In genomic region chr13:48706385-48706951, GRCm38 (mm10) we compare ENCODE assay signal across 8 mouse cellular contexts. TPM values are rescaled to one million over a fixed set of nuclear protein-coding genes. Genes with fewer than 3 reads are reported as not detected.
DNase-seq lines count a peak whose midpoint lies in the region; ATAC-seq lines count a peak whose summit lies in the region.

No protein-coding gene starts in this region.

- peak overlapping the region; percentile 23; the same call in 1 of the 2 replicates for H3K9ac ChIP-seq in kidney, embryonic 15.5 days
- H3K9ac ChIP-seq in intestine, embryonic 16.5 days (ENCODE audit: low read depth, low read length): peak overlapping the region; percentile 45; the same call in 1 of the 2 replicates
- peak overlapping the region; percentile 41 for H3K9ac ChIP-seq in neural tube, embryonic 14.5 days (replicated peaks; ENCODE audit: low read depth, low read length)

- no peaks in the 10 kb centered on the region for H3K9me3 ChIP-seq in kidney, embryonic 15.5 days (replicated peaks)
- H3K9me3 ChIP-seq in embryonic facial prominence, embryonic 10.5 days: no peaks in the 10 kb centered on the region
- H3K9me3 ChIP-seq in intestine, embryonic 16.5 days (ENCODE audit: control insufficient read depth, low read length): no peaks in the 10 kb centered on the region
- H3K9me3 ChIP-seq in neural tube, embryonic 14.5 days (ENCODE audit: control insufficient read depth, low read length): no peaks in the 10 kb centered on the region

- ATAC-seq in kidney, embryonic 15.5 days (replicated peaks; ENCODE audit: low FRiP score): peak; percentile 73; the same call in 1 of the 2 replicates
- peak; percentile 66 for ATAC-seq in intestine, embryonic 16.5 days
- ATAC-seq in neural tube, embryonic 14.5 days (ENCODE audit: low read depth): peak; percentile 68

- DNase-seq in kidney, postnatal 25 days: no peak
- DNase-seq in embryonic facial prominence, embryonic 10.5 days (ENCODE audit: low spot score): peak; percentile 80
- DNase-seq in left cerebral cortex, adult 9 months (ENCODE audit: low spot score in 2 of 2): no peak
- no peak for DNase-seq in adrenal gland, adult 2 months
- no peak for DNase-seq in adrenal gland, postnatal 36 days

- 3% methylated on average over 21 of the region's 21 CpGs for WGBS in kidney, embryonic 15.5 days
- 1% methylated on average over 21 of the region's 21 CpGs for WGBS in embryonic facial prominence, embryonic 10.5 days
- 3% methylated on average over 20 of the region's 21 CpGs for WGBS in intestine, embryonic 16.5 days
- 2% methylated on average over 21 of the region's 21 CpGs for WGBS in neural tube, embryonic 14.5 days

- peaks cover 11% of the 10 kb centered on the region for H3K4me1 ChIP-seq in kidney, embryonic 15.5 days
- peaks cover 43% of the 10 kb centered on the region for H3K4me1 ChIP-seq in embryonic facial prominence, embryonic 10.5 days
- no peaks in the 10 kb centered on the region for H3K4me1 ChIP-seq in intestine, embryonic 16.5 days (ENCODE audit: control insufficient read depth, insufficient read depth, low read length)
- H3K4me1 ChIP-seq in neural tube, embryonic 14.5 days (ENCODE audit: control insufficient read depth, insufficient read depth, low read length): peaks cover 2% of the 10 kb centered on the region; the same call in 1 of the 2 replicates

- H3K4me3 ChIP-seq in kidney, embryonic 15.5 days (replicated peaks): peak overlapping the region; percentile 50
- H3K4me3 ChIP-seq in embryonic facial prominence, embryonic 10.5 days: peak overlapping the region; percentile 56
- H3K4me3 ChIP-seq in intestine, embryonic 16.5 days (ENCODE audit: low read length): peak overlapping the region; percentile 47
- peak overlapping the region; percentile 24 for H3K4me3 ChIP-seq in neural tube, embryonic 14.5 days (ENCODE audit: low read depth, low read length)

- H3K36me3 ChIP-seq in kidney, embryonic 15.5 days: no peaks in the 10 kb centered on the region
- no peaks in the 10 kb centered on the region for H3K36me3 ChIP-seq in embryonic facial prominence, embryonic 10.5 days (replicated peaks)
- H3K36me3 ChIP-seq in intestine, embryonic 16.5 days (ENCODE audit: control insufficient read depth, insufficient read depth, low read length): no peaks in the 10 kb centered on the region
- H3K36me3 ChIP-seq in neural tube, embryonic 14.5 days (ENCODE audit: control insufficient read depth, insufficient read depth, low read length): no peaks in the 10 kb centered on the region

- no peak overlapping the region for H3K27ac ChIP-seq in kidney, embryonic 15.5 days
- H3K27ac ChIP-seq in embryonic facial prominence, embryonic 10.5 days (replicated peaks): peak overlapping the region; percentile 79
- no peak overlapping the region for H3K27ac ChIP-seq in intestine, embryonic 16.5 days (ENCODE audit: low read length)
- H3K27ac ChIP-seq in neural tube, embryonic 14.5 days (ENCODE audit: low read depth, low read length): no peak overlapping the region

- H3K27me3 ChIP-seq in kidney, embryonic 15.5 days: peaks cover 22% of the 10 kb centered on the region
- H3K27me3 ChIP-seq in embryonic facial prominence, embryonic 10.5 days (replicated peaks; ENCODE audit: low read depth, poor library complexity, severe bottlenecking): peaks cover 50% of the 10 kb centered on the region
- H3K27me3 ChIP-seq in intestine, embryonic 16.5 days (replicated peaks; ENCODE audit: control insufficient read depth, insufficient read depth, low read length): no peaks in the 10 kb centered on the region
- no peaks in the 10 kb centered on the region for H3K27me3 ChIP-seq in neural tube, embryonic 14.5 days (ENCODE audit: control insufficient read depth, insufficient read depth, low read length)

- peak overlapping the region; percentile 68 for H3K4me2 ChIP-seq in kidney, embryonic 15.5 days
- H3K4me2 ChIP-seq in intestine, embryonic 16.5 days (ENCODE audit: low read depth, low read length): peak overlapping the region; percentile 59
- peak overlapping the region; percentile 48 for H3K4me2 ChIP-seq in neural tube, embryonic 14.5 days (ENCODE audit: low read depth, low read length)

RNA-seq across cellular contexts. Expression of gene Barx1, which starts 43.7 kb away (rescaled TPM):
- 0.10 and 0.12 TPM in 2 replicates for polyA plus RNA-seq in kidney, embryonic 15.5 days (2015; fragmentation: Nextera tagmentation; extraction: Ambion mirVana)
- polyA plus RNA-seq in embryonic facial prominence, embryonic 10.5 days (2016; fragmentation: Nextera tagmentation; extraction: Ambion mirVana): 43.5 and 57.9 TPM in 2 replicates
- 0.10 and 0.18 TPM in 2 replicates for polyA plus RNA-seq in intestine, embryonic 16.5 days (2015; fragmentation: Nextera tagmentation; extraction: Ambion mirVana)
- not detected in 2 replicates for polyA plus RNA-seq in neural tube, embryonic 14.5 days (2014; fragmentation: Nextera tagmentation; extraction: Ambion mirVana)
- total RNA-seq in adrenal gland, adult 2 months (2021): not detected
- polyA plus RNA-seq in adrenal gland, adult 2 months (2012; rRNA removed): not detected in 2 replicates
- total RNA-seq in adrenal gland, postnatal 36 days (2021): not detected

Comparison
In these comparisons a context has a peak if more than half of its experiments do, and no peak if none do; other contexts are left out.
1. RNA of gene Barx1, which starts 43.7 kb away (polyA plus RNA-seq): 43.5 to 57.9 TPM in embryonic facial prominence, embryonic 10.5 days; 0.10 to 0.18 TPM in intestine, embryonic 16.5 days, 0.10 to 0.12 TPM in kidney, embryonic 15.5 days, not detected in neural tube, embryonic 14.5 days and not detected in adrenal gland, adult 2 months; every median in the first group is over 10 times any median in the second.
2. Peak in every context shown above with its lines, with median percentiles within 50 percentile points of each other: ATAC-seq, H3K4me2 ChIP-seq, H3K4me3 ChIP-seq and H3K9ac ChIP-seq.